Mouse (Mus musculus): ENCODE measurements around the gene Dusp5. TPM values are rescaled to one million over a fixed set of nuclear protein-coding genes. Genes with fewer than 3 reads are reported as not detected.

The Dusp5 gene
- polyA plus RNA-seq, 1 experiment from 2014 or later, result 1.6 TPM

GRCm38 (mm10) chr19:53554981-53555616 lies 26.2 kb downstream of the Dusp5 start:
- 0 out of 2 replicates have a peak, but pooled peaks cover 5% of the 10 kb centered on the region for H3K27me3 ChIP-seq
- WGBS, result 79% methylated on average over 5 of the region's 5 CpGs

GRCm38 (mm10) chr19:53556841-53557240 lies 27.9 kb downstream of the Dusp5 start:
- Histone ChIP-seq H3K27me3 (0 out of 2 replicates have a peak, but pooled peaks cover 5% of the 10 kb centered on the region), H3K36me3 (no peaks in the 10 kb centered on the region), H3K4me2 (peak overlapping the region; percentile 25), H3K27ac (no peak overlapping the region), H3K9me3 (no peaks in the 10 kb centered on the region), H3K9ac (no peak overlapping the region), H3K4me1 (replicated peaks) (peaks cover 10% of the 10 kb centered on the region), H3K4me3 (no peak overlapping the region)
- ATAC-seq (ENCODE audit: low FRiP score), result no peak
- 38% methylated on average over 6 of the region's 6 CpGs for WGBS

More at GRCm38 (mm10) chr19:53554981-53555616, 26.2 kb downstream of the Dusp5 start:
- peaks cover 10% of the 10 kb centered on the region for H3K4me1 ChIP-seq (replicated peaks)
- no peaks in the 10 kb centered on the region for H3K9me3 ChIP-seq
- no peak overlapping the region for H3K9ac ChIP-seq
- no peak overlapping the region for H3K27ac ChIP-seq
- H3K36me3 ChIP-seq, result no peaks in the 10 kb centered on the region
- ATAC-seq (ENCODE audit: low FRiP score), result no peak
- H3K4me2 ChIP-seq, result no peak overlapping the region
- H3K4me3 ChIP-seq, result no peak overlapping the region

- peak overlapping the region; percentile 25 for H3K4me2 ChIP-seq
- peaks cover 10% of the 10 kb centered on the region for H3K4me1 ChIP-seq (replicated peaks)
- H3K27me3 ChIP-seq, result 0 out of 2 replicates have a peak, but pooled peaks cover 5% of the 10 kb centered on the region
- H3K27ac ChIP-seq, result no peak overlapping the region
- H3K9me3 ChIP-seq, result no peaks in the 10 kb centered on the region
- no peak for ATAC-seq (ENCODE audit: low FRiP score)
- no peak overlapping the region for H3K9ac ChIP-seq
- H3K4me3 ChIP-seq, result no peak overlapping the region
- H3K36me3 ChIP-seq, result no peaks in the 10 kb centered on the region
- WGBS, result 38% methylated on average over 20 of the region's 20 CpGs
Observed at GRCm38 (mm10) chr19:53557267-53557936, 28.5 kb downstream of the Dusp5 start.

- no peak overlapping the region for H3K4me2 ChIP-seq
- H3K4me1 ChIP-seq (replicated peaks), result peaks cover 10% of the 10 kb centered on the region
- no peaks in the 10 kb centered on the region for H3K36me3 ChIP-seq
- ATAC-seq (ENCODE audit: low FRiP score), result no peak
- no peak overlapping the region for H3K4me3 ChIP-seq
- no peak overlapping the region for H3K27ac ChIP-seq
- H3K9me3 ChIP-seq, result no peaks in the 10 kb centered on the region
- H3K27me3 ChIP-seq, result 0 out of 2 replicates have a peak, but pooled peaks cover 5% of the 10 kb centered on the region
- 87% methylated on average over 3 of the region's 3 CpGs for WGBS
- H3K9ac ChIP-seq, result no peak overlapping the region
Observed at GRCm38 (mm10) chr19:53560436-53560835, 31.5 kb downstream of the Dusp5 start.

- Histone ChIP-seq H3K27me3 (no peaks in the 10 kb centered on the region), H3K9ac (no peak overlapping the region), H3K4me2 (no peak overlapping the region), H3K4me1 (replicated peaks) (0 out of 2 replicates have a peak, but pooled peaks cover 4% of the 10 kb centered on the region), H3K4me3 (no peak overlapping the region), H3K27ac (no peak overlapping the region), H3K9me3 (no peaks in the 10 kb centered on the region), H3K36me3 (no peaks in the 10 kb centered on the region)
- WGBS, result 59% methylated on average over 4 of the region's 4 CpGs
- ATAC-seq (ENCODE audit: low FRiP score), result no peak
Observed at GRCm38 (mm10) chr19:53564174-53564573, 35.3 kb downstream of the Dusp5 start.

GRCm38 (mm10) chr19:53565565-53566277 lies 36.8 kb downstream of the Dusp5 start:
- no peak overlapping the region for H3K4me3 ChIP-seq
- H3K4me2 ChIP-seq, result no peak overlapping the region
- no peak overlapping the region for H3K9ac ChIP-seq
- H3K9me3 ChIP-seq, result no peaks in the 10 kb centered on the region
- no peak overlapping the region for H3K27ac ChIP-seq
- WGBS, result 95% methylated on average over 14 of the region's 14 CpGs
- no peaks in the 10 kb centered on the region for H3K27me3 ChIP-seq
- no peak for ATAC-seq (ENCODE audit: low FRiP score)
- H3K4me1 ChIP-seq (replicated peaks), result 0 out of 2 replicates have a peak, but pooled peaks cover 4% of the 10 kb centered on the region
- no peaks in the 10 kb centered on the region for H3K36me3 ChIP-seq

GRCm38 (mm10) chr19:53567864-53568263 lies 39.0 kb downstream of the Dusp5 start:
- H3K4me1 ChIP-seq (replicated peaks), result 0 out of 2 replicates have a peak, but pooled peaks cover 4% of the 10 kb centered on the region
- no peaks in the 10 kb centered on the region for H3K9me3 ChIP-seq
- H3K4me2 ChIP-seq, result peak overlapping the region; percentile 39; the same call in 1 of the 2 replicates
- no peak overlapping the region for H3K27ac ChIP-seq
- no peak overlapping the region for H3K4me3 ChIP-seq
- H3K9ac ChIP-seq, result no peak overlapping the region
- H3K36me3 ChIP-seq, result no peaks in the 10 kb centered on the region
- ATAC-seq (ENCODE audit: low FRiP score), result no peak
- WGBS, result 15% methylated on average over 11 of the region's 11 CpGs
- no peaks in the 10 kb centered on the region for H3K27me3 ChIP-seq

GRCm38 (mm10) chr19:53568553-53568952 lies 39.6 kb downstream of the Dusp5 start:
- Histone ChIP-seq H3K4me1 (replicated peaks) (0 out of 2 replicates have a peak, but pooled peaks cover 4% of the 10 kb centered on the region), H3K9ac (no peak overlapping the region), H3K27ac (no peak overlapping the region), H3K4me2 (no peak overlapping the region), H3K4me3 (no peak overlapping the region), H3K9me3 (no peaks in the 10 kb centered on the region), H3K27me3 (no peaks in the 10 kb centered on the region), H3K36me3 (no peaks in the 10 kb centered on the region)
- ATAC-seq (ENCODE audit: low FRiP score), result no peak
- 82% methylated on average over 3 of the region's 3 CpGs for WGBS

- H3K9ac ChIP-seq, result no peak overlapping the region
- H3K27me3 ChIP-seq, result no peaks in the 10 kb centered on the region
- no peaks in the 10 kb centered on the region for H3K36me3 ChIP-seq
- no peaks in the 10 kb centered on the region for H3K9me3 ChIP-seq
- H3K4me2 ChIP-seq, result no peak overlapping the region
- 0 out of 2 replicates have a peak, but pooled peaks cover 4% of the 10 kb centered on the region for H3K4me1 ChIP-seq (replicated peaks)
- H3K27ac ChIP-seq, result no peak overlapping the region
- ATAC-seq (ENCODE audit: low FRiP score), result no peak
- WGBS, result 89% methylated on average over 4 of the region's 4 CpGs
- H3K4me3 ChIP-seq, result no peak overlapping the region
Observed at GRCm38 (mm10) chr19:53571056-53571455, 42.1 kb downstream of the Dusp5 start.

GRCm38 (mm10) chr19:53571501-53572428 lies 42.9 kb downstream of the Dusp5 start:
- Histone ChIP-seq H3K4me2 (no peak overlapping the region), H3K27me3 (no peaks in the 10 kb centered on the region), H3K36me3 (no peaks in the 10 kb centered on the region), H3K27ac (no peak overlapping the region), H3K4me3 (no peak overlapping the region), H3K9me3 (no peaks in the 10 kb centered on the region), H3K4me1 (replicated peaks) (0 out of 2 replicates have a peak, but pooled peaks cover 4% of the 10 kb centered on the region), H3K9ac (no peak overlapping the region)
- no peak for ATAC-seq (ENCODE audit: low FRiP score)
- 80% methylated on average over 18 of the region's 18 CpGs for WGBS

GRCm38 (mm10) chr19:53572607-53573006 lies 43.7 kb downstream of the Dusp5 start:
- no peak for ATAC-seq (ENCODE audit: low FRiP score)
- H3K27ac ChIP-seq, result no peak overlapping the region
- 87% methylated on average over 12 of the region's 12 CpGs for WGBS
- no peaks in the 10 kb centered on the region for H3K9me3 ChIP-seq
- no peaks in the 10 kb centered on the region for H3K36me3 ChIP-seq
- H3K27me3 ChIP-seq, result no peaks in the 10 kb centered on the region
- H3K4me1 ChIP-seq (replicated peaks), result 0 out of 2 replicates have a peak, but pooled peaks cover 4% of the 10 kb centered on the region
- H3K9ac ChIP-seq, result no peak overlapping the region
- H3K4me2 ChIP-seq, result no peak overlapping the region
- no peak overlapping the region for H3K4me3 ChIP-seq

All from hindbrain, embryonic 13.5 days (tissue).